Mouse (Mus musculus) heart, postnatal 0 days (tissue): ENCODE results near the gene Prpf3.

Experiments used
- CTCF ChIP-seq: IDR thresholded peaks from 2 replicates; pipeline ENCODE4 v1.5.1; 2016; ENCODE audit warnings: antibody characterized with exemption, control low read depth, low read depth
- EP300 ChIP-seq: IDR thresholded peaks from 2 replicates; pipeline ENCODE4 v1.6.1; 2016; ENCODE audit warnings: antibody characterized with exemption, low read depth

- TF ChIP-seq EP300 (no peak), CTCF (no peak)
These were observed 430 bp upstream of the Prpf3 start for GRCm38 (mm10) chr3:95856115-95856514.
